Mouse (Mus musculus) small intestine, adult 2 months (tissue): ENCODE measurements around the gene Adcy5.

Experiments used
- CTCF ChIP-seq: fragments of 200-500 bp; IDR thresholded peaks from 2 replicates; pipeline ENCODE4 v1.5.1; 2012; ENCODE audit warnings: low read depth, mild to moderate bottlenecking, control low read depth, inconsistent platforms, low read length, moderate library complexity, mixed read lengths; ENCODE audit not compliant: insufficient replicate concordance, insufficient read length; ENCODE audit errors: extremely low read depth
- POLR2A ChIP-seq: fragments of 200-500 bp; IDR thresholded peaks from 2 replicates; pipeline ENCODE4 v1.6.1; 2012; ENCODE audit warnings: low read depth, mild to moderate bottlenecking, control low read depth, inconsistent platforms, low read length, moderate library complexity

GRCm38 (mm10) chr16:35140620-35140975 lies 14.1 kb upstream of the Adcy5 start:
- TF ChIP-seq CTCF (no peak), POLR2A (no peak)
